Mouse (Mus musculus) bone marrow, adult 2 months (tissue): ENCODE measurements around the gene Btbd35f15.
"Not testable (repeated sequence)": the region's sequence is repeated elsewhere in the genome, so short reads cannot be mapped to it uniquely, and the experiment has no call there.

Source experiments
- CTCF ChIP-seq: fragments of 200-500 bp; IDR thresholded peaks from 2 replicates; pipeline ENCODE4 v1.5.1; 2011; ENCODE audit warnings: low read length, control low read depth; ENCODE audit not compliant: control insufficient read depth, insufficient read depth
- POLR2A ChIP-seq: fragments of 200-500 bp; IDR thresholded peaks from 2 replicates; pipeline ENCODE4 v1.6.1; 2011; ENCODE audit warnings: low read depth, mild to moderate bottlenecking, control low read depth, low read length, borderline replicate concordance; ENCODE audit not compliant: control insufficient read depth

- TF ChIP-seq POLR2A, CTCF: not testable (repeated sequence)
These were observed at the start of gene Btbd35f15 for GRCm38 (mm10) chrX:33577214-33577613.
